Mouse (Mus musculus) heart, adult 2 months (tissue): Measurements from ENCODE around the gene Paqr8.

Experiments
- CTCF ChIP-seq: fragments of 200-600 bp; IDR thresholded peaks from 2 replicates; pipeline ENCODE4 v1.8.1; 2022; ENCODE audit warnings: antibody characterized with exemption, mild to moderate bottlenecking, moderate library complexity
- EP300 ChIP-seq: fragments of 200-500 bp; IDR thresholded peaks from 2 replicates; pipeline ENCODE4 v1.6.1; 2011; ENCODE audit warnings: low read depth, low read length, control low read depth; ENCODE audit not compliant: insufficient read depth
- POLR2A ChIP-seq: fragments of 200-500 bp; IDR thresholded peaks from 2 replicates; pipeline ENCODE4 v1.6.1; 2011; ENCODE audit warnings: mild to moderate bottlenecking, low read depth, low read length, control low read depth; ENCODE audit not compliant: insufficient read depth

- TF ChIP-seq CTCF (no peak), EP300 (no peak), POLR2A (no peak)
These were observed 35.5 kb downstream of the Paqr8 start for GRCm38 (mm10) chr1:20925926-20926325.
